Mouse (Mus musculus): Measurements from ENCODE around the gene Tufm.

The Tufm gene

GRCm38 (mm10) chr7:126499416-126499815, 12.3 kb downstream of the Tufm start:
- DNase-seq (ENCODE audit: low spot score), result no peak

- DNase-seq (ENCODE audit: low spot score), result no peak
Observed at GRCm38 (mm10) chr7:126501684-126502022, 14.5 kb downstream of the Tufm start.

- peak; percentile 90 for DNase-seq (ENCODE audit: low spot score)
Observed at GRCm38 (mm10) chr7:126502023-126502741, 15.0 kb downstream of the Tufm start.

- peak; percentile 21 for DNase-seq (ENCODE audit: low spot score)
Observed at GRCm38 (mm10) chr7:126502751-126503150, 15.6 kb downstream of the Tufm start.

GRCm38 (mm10) chr7:126503273-126503878, 16.2 kb downstream of the Tufm start, which contains the start of gene Atxn2l:
Gene Atxn2l (minus strand): TSS chr7:126503437.
- DNase-seq (ENCODE audit: low spot score), result peak; percentile 97

GRCm38 (mm10) chr7:126504913-126505312, 17.8 kb downstream of the Tufm start:
- no peak for DNase-seq (ENCODE audit: low spot score)

GRCm38 (mm10) chr7:126507126-126507778, 20.1 kb downstream of the Tufm start:
- DNase-seq (ENCODE audit: low spot score), result no peak

- DNase-seq (ENCODE audit: low spot score), result no peak
Observed at GRCm38 (mm10) chr7:126511287-126511686, 24.1 kb downstream of the Tufm start.

- DNase-seq (ENCODE audit: low spot score), result no peak
Observed at GRCm38 (mm10) chr7:126518261-126518941, 31.2 kb downstream of the Tufm start.

GRCm38 (mm10) chr7:126519513-126519912, 32.4 kb downstream of the Tufm start:
- DNase-seq (ENCODE audit: low spot score), result peak; percentile 53

- DNase-seq (ENCODE audit: low spot score), result no peak
Observed at GRCm38 (mm10) chr7:126523316-126523715, 36.2 kb downstream of the Tufm start.

- peak; percentile 51 for DNase-seq (ENCODE audit: low spot score)
Observed at GRCm38 (mm10) chr7:126528166-126528577, 41.0 kb downstream of the Tufm start.

GRCm38 (mm10) chr7:126533434-126533833, 46.3 kb downstream of the Tufm start:
- no peak for DNase-seq (ENCODE audit: low spot score)

GRCm38 (mm10) chr7:126535766-126536165, 48.6 kb downstream of the Tufm start:
- no peak for DNase-seq (ENCODE audit: low spot score)

GRCm38 (mm10) chr7:126536466-126536865, 49.3 kb downstream of the Tufm start:
- no peak for DNase-seq (ENCODE audit: low spot score)

GRCm38 (mm10) chr7:126537820-126538585, 50.8 kb downstream of the Tufm start:
- peak; percentile 49 for DNase-seq (ENCODE audit: low spot score)
